Mouse (Mus musculus) kidney, embryonic 15.5 days (tissue): ENCODE measurements around the gene Rnf31. TPM values are rescaled to one million over a fixed set of nuclear protein-coding genes. Genes with fewer than 3 reads are reported as not detected.
A peak's percentile ranks its signal among the peaks of the same experiment; 100 is the strongest.

ENCODE experiments used
- ATAC-seq: fragments of 200-750 bp; cut with Nextera tagmentation; replicated peaks from 2 replicates; pipeline ENCODE4 v1.8.0; 2017; ENCODE audit warnings: moderate TSS enrichment; ENCODE audit not compliant: low FRiP score
- H3K27ac ChIP-seq: fragments of 300-500 bp; sonication (generic); 2 replicates; pipeline ENCODE4 v1.5.1; 2015; ENCODE audit warnings: mild to moderate bottlenecking, inconsistent platforms
- H3K27me3 ChIP-seq: fragments of 300-500 bp; sonication (generic); 2 replicates; pipeline ENCODE4 v1.6.1; 2015; ENCODE audit warnings: inconsistent platforms
- H3K36me3 ChIP-seq: fragments of 300-500 bp; sonication (generic); 2 replicates; pipeline ENCODE4 v1.6.1; 2015; ENCODE audit warnings: inconsistent platforms
- H3K4me1 ChIP-seq: fragments of 300-500 bp; sonication (generic); 2 replicates; pipeline ENCODE4 v1.6.1; 2015; ENCODE audit warnings: inconsistent platforms
- H3K4me2 ChIP-seq: fragments of 300-500 bp; sonication (generic); 2 replicates; pipeline ENCODE4 v1.6.1; 2015; ENCODE audit warnings: moderate library complexity, mild to moderate bottlenecking, inconsistent platforms
- H3K4me3 ChIP-seq: fragments of 300-500 bp; sonication (generic); replicated peaks from 2 replicates; pipeline ENCODE4 v1.5.1; 2015; ENCODE audit warnings: mild to moderate bottlenecking, inconsistent platforms
- H3K9ac ChIP-seq: fragments of 300-500 bp; sonication (generic); 2 replicates; pipeline ENCODE4 v1.6.1; 2015; ENCODE audit warnings: mild to moderate bottlenecking, inconsistent platforms
- H3K9me3 ChIP-seq: fragments of 300-500 bp; sonication (generic); replicated peaks from 2 replicates; pipeline ENCODE4 v1.6.1; 2016; ENCODE audit warnings: inconsistent platforms
- WGBS: fragments of 180-500 bp; shearing (Covaris S2); methylation state at CpG from one replicate; pipeline ENCODE4 v1.1.7; 2015; ENCODE audit warnings: mixed read lengths; 5-methylcytosine and 5-hydroxymethylcytosine counted together
- polyA plus RNA-seq: library from polyadenylated mRNA; unstranded; fragments of >200 nt; fragmentation: Nextera tagmentation; extraction: Ambion mirVana; gene quantifications from 2 replicates; pipeline ENCODE4 v1.2.1, GENCODE M21; 2015

The Rnf31 gene
- polyA plus RNA-seq = 18.6 and 21.7 TPM in 2 replicates

- no peaks in the 10 kb centered on the region for H3K27me3 ChIP-seq
- H3K4me3 ChIP-seq = peak within 1 kb of the TSS; percentile 87
- peaks cover 54% of the 10 kb centered on the region for H3K36me3 ChIP-seq
- WGBS = under 1% methylated on average over 33 of the region's 33 CpGs
- H3K9ac ChIP-seq = peak within 1 kb of the TSS; percentile 86
- peak within 1 kb of the TSS; percentile 99 for H3K27ac ChIP-seq
- H3K4me2 ChIP-seq = peak within 1 kb of the TSS; percentile 89
- peaks cover 31% of the 10 kb centered on the region for H3K4me1 ChIP-seq
- H3K9me3 ChIP-seq = no peaks in the 10 kb centered on the region
- ATAC-seq = peak; percentile 91
These were observed at the start of gene Rnf31 for GRCm38 (mm10) chr14:55591331-55591891. Gene Rnf31 (plus strand): TSS chr14:55591708.

- 96% methylated on average over 12 of the region's 12 CpGs for WGBS
- Histone ChIP-seq H3K9ac (no peak overlapping the region), H3K27me3 (no peaks in the 10 kb centered on the region), H3K27ac (no peak overlapping the region), H3K36me3 (peaks cover 47% of the 10 kb centered on the region), H3K9me3 (no peaks in the 10 kb centered on the region), H3K4me1 (peaks cover 19% of the 10 kb centered on the region), H3K4me3 (no peak overlapping the region), H3K4me2 (no peak overlapping the region)
- ATAC-seq = no peak
These were observed 49.2 kb upstream of the Rnf31 start for GRCm38 (mm10) chr14:55542268-55542667.

- H3K36me3 ChIP-seq = peaks cover 68% of the 10 kb centered on the region
- H3K4me2 ChIP-seq = no peak overlapping the region
- WGBS = 83% methylated on average over 9 of the region's 9 CpGs
- no peak for ATAC-seq
- H3K4me3 ChIP-seq = no peak overlapping the region
- no peaks in the 10 kb centered on the region for H3K9me3 ChIP-seq
- H3K27ac ChIP-seq = no peak overlapping the region
- no peak overlapping the region for H3K9ac ChIP-seq
- peaks cover 19% of the 10 kb centered on the region for H3K4me1 ChIP-seq
- H3K27me3 ChIP-seq = no peaks in the 10 kb centered on the region
These were observed 47.2 kb upstream of the Rnf31 start for GRCm38 (mm10) chr14:55544334-55544733.

GRCm38 (mm10) chr14:55550191-55550590 lies 41.3 kb upstream of the Rnf31 start:
- Histone ChIP-seq H3K4me3 (no peak overlapping the region), H3K4me1 (no peaks in the 10 kb centered on the region), H3K9me3 (no peaks in the 10 kb centered on the region), H3K36me3 (peaks cover 55% of the 10 kb centered on the region), H3K9ac (no peak overlapping the region), H3K27ac (no peak overlapping the region), H3K4me2 (no peak overlapping the region), H3K27me3 (no peaks in the 10 kb centered on the region)
- no peak for ATAC-seq
- 93% methylated on average over 6 of the region's 6 CpGs for WGBS

- no peak overlapping the region for H3K4me2 ChIP-seq
- 57% methylated on average over 5 of the region's 5 CpGs for WGBS
- H3K27me3 ChIP-seq = no peaks in the 10 kb centered on the region
- H3K4me3 ChIP-seq = no peak overlapping the region
- peaks cover 1% of the 10 kb centered on the region; the same call in 1 of the 2 replicates for H3K4me1 ChIP-seq
- ATAC-seq = no peak
- H3K36me3 ChIP-seq = peaks cover 43% of the 10 kb centered on the region
- no peaks in the 10 kb centered on the region for H3K9me3 ChIP-seq
- no peak overlapping the region for H3K27ac ChIP-seq
- no peak overlapping the region for H3K9ac ChIP-seq
These were observed 40.2 kb upstream of the Rnf31 start for GRCm38 (mm10) chr14:55551347-55551746.

- no peak overlapping the region for H3K27ac ChIP-seq
- ATAC-seq = no peak
- H3K9me3 ChIP-seq = no peaks in the 10 kb centered on the region
- H3K4me2 ChIP-seq = no peak overlapping the region
- no peaks in the 10 kb centered on the region for H3K27me3 ChIP-seq
- H3K4me1 ChIP-seq = peaks cover 5% of the 10 kb centered on the region; the same call in 1 of the 2 replicates
- WGBS = 92% methylated on average over 8 of the region's 8 CpGs
- no peak overlapping the region for H3K9ac ChIP-seq
- H3K36me3 ChIP-seq = peaks cover 40% of the 10 kb centered on the region
- no peak overlapping the region for H3K4me3 ChIP-seq
These were observed 39.7 kb upstream of the Rnf31 start for GRCm38 (mm10) chr14:55551794-55552193.

- no peak overlapping the region for H3K4me2 ChIP-seq
- H3K4me3 ChIP-seq = no peak overlapping the region
- no peaks in the 10 kb centered on the region for H3K27me3 ChIP-seq
- no peak overlapping the region for H3K27ac ChIP-seq
- peaks cover 18% of the 10 kb centered on the region; the same call in 1 of the 2 replicates for H3K4me1 ChIP-seq
- H3K9ac ChIP-seq = no peak overlapping the region
- peaks cover 12% of the 10 kb centered on the region for H3K36me3 ChIP-seq
- no peaks in the 10 kb centered on the region for H3K9me3 ChIP-seq
- ATAC-seq = no peak
These were observed 36.9 kb upstream of the Rnf31 start for GRCm38 (mm10) chr14:55554635-55555034.

GRCm38 (mm10) chr14:55555788-55556187 lies 35.7 kb upstream of the Rnf31 start:
- Histone ChIP-seq H3K36me3 (peaks cover under 1% of the 10 kb centered on the region), H3K9me3 (no peaks in the 10 kb centered on the region), H3K9ac (no peak overlapping the region), H3K27me3 (no peaks in the 10 kb centered on the region), H3K4me3 (no peak overlapping the region), H3K4me1 (peaks cover 18% of the 10 kb centered on the region; the same call in 1 of the 2 replicates), H3K27ac (no peak overlapping the region), H3K4me2 (no peak overlapping the region)
- no peak for ATAC-seq
- WGBS = 79% methylated on average over 3 of the region's 3 CpGs

- WGBS = 19% methylated on average over 5 of the region's 5 CpGs
- Histone ChIP-seq H3K4me2 (peak overlapping the region; percentile 20; the same call in 1 of the 2 replicates), H3K27ac (peak overlapping the region; percentile 84), H3K9ac (no peak overlapping the region), H3K4me3 (no peak overlapping the region), H3K9me3 (no peaks in the 10 kb centered on the region), H3K4me1 (peaks cover 29% of the 10 kb centered on the region), H3K27me3 (no peaks in the 10 kb centered on the region), H3K36me3 (no peaks in the 10 kb centered on the region)
- ATAC-seq = no peak
These were observed 34.5 kb upstream of the Rnf31 start for GRCm38 (mm10) chr14:55557003-55557402.

GRCm38 (mm10) chr14:55557587-55557986 lies 33.9 kb upstream of the Rnf31 start:
- Histone ChIP-seq H3K4me3 (no peak overlapping the region), H3K27ac (peak overlapping the region; percentile 84), H3K4me2 (no peak overlapping the region), H3K9ac (no peak overlapping the region), H3K27me3 (no peaks in the 10 kb centered on the region), H3K9me3 (no peaks in the 10 kb centered on the region), H3K36me3 (peaks cover 2% of the 10 kb centered on the region), H3K4me1 (peaks cover 35% of the 10 kb centered on the region)
- WGBS = 86% methylated on average over 3 of the region's 3 CpGs
- ATAC-seq = no peak

- H3K9ac ChIP-seq = peak overlapping the region; percentile 35; the same call in 1 of the 2 replicates
- H3K4me1 ChIP-seq = peaks cover 37% of the 10 kb centered on the region
- no peaks in the 10 kb centered on the region for H3K9me3 ChIP-seq
- H3K36me3 ChIP-seq = peaks cover 15% of the 10 kb centered on the region
- WGBS = 51% methylated on average over 6 of the region's 6 CpGs
- peak overlapping the region; percentile 71 for H3K4me3 ChIP-seq
- H3K27me3 ChIP-seq = no peaks in the 10 kb centered on the region
- H3K4me2 ChIP-seq = peak overlapping the region; percentile 87
- no peak for ATAC-seq
- peak overlapping the region; percentile 99 for H3K27ac ChIP-seq
These were observed 32.6 kb upstream of the Rnf31 start for GRCm38 (mm10) chr14:55558740-55559448.

- peak within 1 kb of the TSS; percentile 99 for H3K27ac ChIP-seq
- H3K4me1 ChIP-seq = peaks cover 37% of the 10 kb centered on the region
- no peaks in the 10 kb centered on the region for H3K9me3 ChIP-seq
- H3K9ac ChIP-seq = peak within 1 kb of the TSS; percentile 66
- H3K36me3 ChIP-seq = peaks cover 24% of the 10 kb centered on the region
- H3K4me2 ChIP-seq = peak within 1 kb of the TSS; percentile 87
- under 1% methylated on average over 27 of the region's 27 CpGs for WGBS
- no peaks in the 10 kb centered on the region for H3K27me3 ChIP-seq
- peak; percentile 90 for ATAC-seq
- H3K4me3 ChIP-seq = peak within 1 kb of the TSS; percentile 71
These were observed 31.7 kb upstream of the Rnf31 start, which contains the start of gene Dcaf11 for GRCm38 (mm10) chr14:55559799-55560201. Gene Dcaf11 (plus strand): TSS chr14:55560006.
